Mouse (Mus musculus) intestine, embryonic 16.5 days (tissue): ENCODE data around the gene Nfam1. TPM values are rescaled to one million over a fixed set of nuclear protein-coding genes. Genes with fewer than 3 reads are reported as not detected.
"Not testable (repeated sequence)": the region's sequence is repeated elsewhere in the genome, so short reads cannot be mapped to it uniquely, and the experiment has no call there.

ENCODE experiments used
- ATAC-seq: fragments of 200-750 bp; cut with Nextera tagmentation; 2 replicates; pipeline ENCODE4 v1.8.0; 2017; ENCODE audit warnings: moderate TSS enrichment, moderate library complexity
- H3K27ac ChIP-seq: fragments of 300-500 bp; sonication (generic); 2 replicates; pipeline ENCODE4 v1.5.1; 2014; ENCODE audit warnings: mild to moderate bottlenecking, low read length
- H3K27me3 ChIP-seq: fragments of 300-500 bp; sonication (generic); replicated peaks from 2 replicates; pipeline ENCODE4 v1.6.1; 2014; ENCODE audit warnings: low read length, control low read depth, mixed read lengths; ENCODE audit not compliant: control insufficient read depth, insufficient read depth
- H3K36me3 ChIP-seq: fragments of 300-500 bp; sonication (generic); 2 replicates; pipeline ENCODE4 v1.6.1; 2014; ENCODE audit warnings: low read length, control low read depth; ENCODE audit not compliant: control insufficient read depth, insufficient read depth
- H3K4me1 ChIP-seq: fragments of 300-500 bp; sonication (generic); 2 replicates; pipeline ENCODE4 v1.6.1; 2014; ENCODE audit warnings: low read length, control low read depth, mixed read lengths; ENCODE audit not compliant: control insufficient read depth, insufficient read depth
- H3K4me2 ChIP-seq: fragments of 300-500 bp; sonication (generic); 2 replicates; pipeline ENCODE4 v1.6.1; 2014; ENCODE audit warnings: low read depth, low read length, control low read depth
- H3K4me3 ChIP-seq: fragments of 300-500 bp; sonication (generic); 2 replicates; pipeline ENCODE4 v1.5.1; 2014; ENCODE audit warnings: mild to moderate bottlenecking, low read length
- H3K9ac ChIP-seq: fragments of 300-500 bp; sonication (generic); 2 replicates; pipeline ENCODE4 v1.6.1; 2014; ENCODE audit warnings: low read depth, low read length
- H3K9me3 ChIP-seq: fragments of 300-500 bp; sonication (generic); 2 replicates; pipeline ENCODE4 v1.6.1; 2016; ENCODE audit warnings: low read length, control low read depth; ENCODE audit not compliant: control insufficient read depth
- WGBS: fragments of 180-500 bp; shearing (Covaris S2); extraction: QIAGEN DNeasy Blood & Tissue Kit; methylation state at CpG from one replicate; pipeline ENCODE4 v1.1.7; 2014; 5-methylcytosine and 5-hydroxymethylcytosine counted together
- polyA plus RNA-seq: library from polyadenylated mRNA; unstranded; fragments of >200 nt; fragmentation: Nextera tagmentation; extraction: Ambion mirVana; gene quantifications from 2 replicates; pipeline ENCODE4 v1.2.1, GENCODE M21; 2015

Gene Nfam1
- polyA plus RNA-seq, 1 experiment from 2014 or later: 3.6 TPM

DNA sequence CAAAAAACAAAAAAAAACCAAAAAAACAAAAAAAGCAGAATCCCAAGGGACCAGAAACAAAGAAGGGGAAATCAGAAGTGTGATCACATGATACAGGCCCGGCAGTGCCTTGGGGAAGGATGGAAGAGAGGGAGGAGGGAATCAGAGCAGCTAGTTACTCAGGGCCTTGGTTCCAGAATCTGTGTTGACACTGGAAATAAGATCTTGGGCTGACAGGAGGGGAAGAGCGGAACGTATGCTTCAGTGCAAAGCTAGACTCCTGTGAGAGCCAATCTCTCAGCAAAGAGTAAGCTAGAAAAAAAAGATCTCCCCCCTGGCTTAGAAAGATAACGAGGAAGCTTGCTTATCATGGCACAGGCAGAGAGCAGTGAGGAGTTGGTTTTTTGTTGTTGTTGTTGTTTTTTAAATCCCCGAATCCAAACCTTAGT, 26.1 kb upstream of the Nfam1 start:
- no peak overlapping the region for H3K4me3 ChIP-seq
- H3K4me2 ChIP-seq: no peak overlapping the region
- 56% methylated on average over 5 of the region's 5 CpGs for WGBS

DNA sequence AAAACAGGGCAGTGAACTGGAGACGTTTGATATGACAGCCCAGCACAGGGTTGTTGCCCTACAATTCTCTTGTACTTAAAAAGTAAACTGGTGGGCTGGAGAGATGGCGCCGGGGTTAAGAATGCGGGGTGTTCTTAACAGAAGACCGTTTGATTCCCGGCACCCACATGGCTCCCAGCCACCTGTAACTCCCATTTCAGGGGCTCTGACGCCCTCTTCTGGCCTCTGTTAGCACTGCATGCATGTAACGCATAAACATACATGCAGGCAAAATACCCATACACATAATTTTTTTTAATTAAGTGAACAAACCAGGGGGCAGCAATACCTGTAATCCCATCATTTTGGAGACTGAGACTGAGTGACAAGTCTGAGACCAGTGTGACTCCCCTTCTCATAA, 24.4 kb upstream of the Nfam1 start:
- Histone ChIP-seq H3K4me2 (no peak overlapping the region), H3K9me3 (no peaks in the 10 kb centered on the region), H3K4me1 (peaks cover 14% of the 10 kb centered on the region; the same call in 1 of the 2 replicates), H3K9ac (no peak overlapping the region), H3K36me3 (no peaks in the 10 kb centered on the region), H3K4me3 (no peak overlapping the region), H3K27me3 (0 out of 2 replicates have a peak, but pooled peaks cover 2% of the 10 kb centered on the region), H3K27ac (no peak overlapping the region)
- ATAC-seq: no peak
- 73% methylated on average over 8 of the region's 8 CpGs for WGBS

More for the DNA sequence above, 26.1 kb upstream of the Nfam1 start:
- Histone ChIP-seq H3K9ac (no peak overlapping the region), H3K4me1 (peaks cover 14% of the 10 kb centered on the region; the same call in 1 of the 2 replicates), H3K27me3 (0 out of 2 replicates have a peak, but pooled peaks cover 2% of the 10 kb centered on the region), H3K27ac (no peak overlapping the region), H3K36me3 (no peaks in the 10 kb centered on the region), H3K9me3 (no peaks in the 10 kb centered on the region)
- ATAC-seq: no peak

DNA sequence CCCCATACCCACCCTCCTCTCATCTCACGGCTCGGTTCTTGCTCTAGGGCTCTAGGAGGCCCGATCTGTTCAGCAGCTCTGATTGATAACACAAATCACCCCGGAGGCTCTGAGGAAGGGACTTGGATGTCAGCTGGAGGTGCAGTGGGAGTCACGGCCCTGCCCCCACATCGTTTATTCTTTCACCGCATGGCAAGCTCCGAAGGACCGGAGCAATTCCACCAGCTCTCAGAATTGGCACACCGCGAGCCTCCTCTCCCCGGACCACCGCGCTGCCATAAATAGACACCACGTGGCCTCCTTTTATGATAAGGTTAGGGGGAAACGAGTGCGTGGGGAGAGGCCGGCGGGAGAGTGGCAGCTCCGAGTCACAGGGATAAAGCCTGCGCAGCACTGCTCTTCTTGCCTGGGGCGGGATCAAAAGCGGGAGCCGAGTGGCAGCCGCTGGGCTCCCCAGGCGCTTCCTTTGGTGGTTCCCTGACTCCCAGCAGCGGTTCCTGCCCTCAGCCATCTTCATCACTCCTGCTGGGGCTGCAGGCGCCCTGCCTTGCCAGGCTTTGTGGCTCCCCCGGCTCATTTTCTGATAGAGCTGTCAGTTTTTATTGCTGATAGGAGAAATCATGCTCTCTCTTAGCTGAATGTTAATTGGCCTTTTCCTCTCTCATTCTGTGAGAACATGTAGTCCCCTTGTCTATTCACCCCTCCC, 23.4 kb upstream of the Nfam1 start:
- H3K27me3 ChIP-seq: 0 out of 2 replicates have a peak, but pooled peaks cover 2% of the 10 kb centered on the region
- no peaks in the 10 kb centered on the region for H3K9me3 ChIP-seq
- ATAC-seq: peak; percentile 55
- no peaks in the 10 kb centered on the region for H3K36me3 ChIP-seq
- H3K4me1 ChIP-seq: peaks cover 14% of the 10 kb centered on the region; the same call in 1 of the 2 replicates
- H3K27ac ChIP-seq: no peak overlapping the region
- peak overlapping the region; percentile 48 for H3K4me3 ChIP-seq
- peak overlapping the region; percentile 82 for H3K4me2 ChIP-seq
- peak overlapping the region; percentile 41 for H3K9ac ChIP-seq
- WGBS: under 1% methylated on average over 29 of the region's 29 CpGs

DNA sequence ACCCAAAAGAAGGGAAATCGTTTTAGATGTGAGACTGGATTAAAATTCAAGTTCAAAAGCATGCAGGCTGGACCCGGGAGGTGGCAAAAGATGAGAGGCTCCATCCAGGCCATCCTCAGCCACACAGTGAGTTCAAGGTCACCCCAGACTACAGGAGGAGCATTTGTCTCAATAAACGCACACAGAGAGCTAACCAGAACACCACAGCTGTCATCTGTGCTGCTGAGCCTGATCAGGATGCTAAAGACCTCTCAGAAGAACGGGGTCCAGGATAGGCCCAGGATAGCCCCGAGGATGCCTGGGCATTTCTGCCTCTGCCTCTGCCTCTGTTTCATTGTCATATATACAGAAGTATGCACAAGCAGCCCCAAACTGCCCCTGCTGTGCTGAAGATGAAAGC, 22.5 kb upstream of the Nfam1 start:
- Histone ChIP-seq H3K9ac (no peak overlapping the region), H3K4me3 (no peak overlapping the region), H3K9me3 (no peaks in the 10 kb centered on the region), H3K27me3 (0 out of 2 replicates have a peak, but pooled peaks cover 2% of the 10 kb centered on the region), H3K36me3 (no peaks in the 10 kb centered on the region), H3K4me1 (peaks cover 14% of the 10 kb centered on the region; the same call in 1 of the 2 replicates), H3K27ac (no peak overlapping the region), H3K4me2 (no peak overlapping the region)
- ATAC-seq: no peak
- WGBS: 42% methylated on average over 5 of the region's 5 CpGs

DNA sequence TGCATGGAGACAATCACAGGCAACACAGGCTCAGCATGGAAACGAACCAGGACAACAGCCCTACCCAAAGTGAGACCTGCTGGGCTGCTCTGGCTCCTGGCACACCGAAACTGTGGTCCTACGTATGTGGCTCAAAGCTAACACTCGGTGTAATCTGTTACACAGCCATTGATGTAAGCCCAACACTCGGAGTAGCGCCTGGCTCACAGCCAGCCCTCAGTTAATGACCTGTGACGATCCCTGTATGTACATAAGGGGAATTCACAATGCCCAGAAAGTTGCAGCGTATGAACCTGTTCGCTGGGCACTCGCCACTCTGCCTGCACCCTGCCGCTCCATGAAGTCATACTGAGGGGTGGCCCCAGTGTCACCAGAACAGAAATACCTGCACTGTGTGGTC, 20.2 kb upstream of the Nfam1 start:
- Histone ChIP-seq H3K27me3 (0 out of 2 replicates have a peak, but pooled peaks cover 2% of the 10 kb centered on the region), H3K9ac (no peak overlapping the region), H3K4me2 (no peak overlapping the region), H3K4me1 (peaks cover 14% of the 10 kb centered on the region; the same call in 1 of the 2 replicates), H3K4me3 (no peak overlapping the region), H3K36me3 (no peaks in the 10 kb centered on the region), H3K27ac (no peak overlapping the region), H3K9me3 (no peaks in the 10 kb centered on the region)
- WGBS: 46% methylated on average over 11 of the region's 11 CpGs
- ATAC-seq: no peak

DNA sequence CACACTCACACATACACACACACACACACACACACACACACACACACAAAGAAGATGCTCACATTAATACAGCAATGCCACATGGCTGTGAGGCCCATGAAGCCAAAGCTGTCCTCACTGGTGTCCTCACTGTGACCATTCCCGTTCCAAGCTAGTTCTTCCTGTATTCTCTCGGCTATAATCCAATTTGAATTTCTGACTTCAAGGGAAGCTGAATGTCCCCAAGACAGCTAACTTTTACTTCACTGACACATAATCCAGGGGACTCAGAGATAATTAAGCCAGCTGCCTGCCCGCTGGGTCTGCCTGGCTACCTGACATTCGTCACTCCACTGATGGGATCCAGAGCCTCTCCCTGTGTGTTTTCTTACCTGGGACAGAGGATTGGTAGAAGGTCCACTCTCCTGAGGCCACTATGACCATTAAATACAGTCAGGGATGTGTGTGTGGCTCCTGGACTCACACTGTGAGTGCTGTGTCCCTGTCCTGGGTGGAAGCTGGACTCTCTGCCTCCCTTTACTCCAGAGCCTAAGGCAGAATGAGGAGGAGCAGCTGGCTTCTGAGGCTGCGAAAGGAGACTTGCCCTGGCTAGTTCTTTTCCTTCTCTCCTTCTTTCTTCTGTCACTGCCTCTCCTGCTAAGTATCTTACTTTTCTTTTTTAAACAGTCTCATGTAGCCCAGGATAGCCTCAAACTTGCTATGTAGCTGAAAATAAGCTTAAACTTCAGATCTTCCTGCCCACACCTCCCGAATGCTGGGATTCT, 19.4 kb upstream of the Nfam1 start:
- Histone ChIP-seq H3K9me3 (no peaks in the 10 kb centered on the region), H3K9ac (no peak overlapping the region), H3K27ac (no peak overlapping the region), H3K4me3 (no peak overlapping the region), H3K36me3 (no peaks in the 10 kb centered on the region), H3K4me1 (peaks cover 14% of the 10 kb centered on the region; the same call in 1 of the 2 replicates), H3K4me2 (no peak overlapping the region), H3K27me3 (0 out of 2 replicates have a peak, but pooled peaks cover under 1% of the 10 kb centered on the region)
- no peak for ATAC-seq
- 64% methylated on average over 6 of the region's 6 CpGs for WGBS

DNA sequence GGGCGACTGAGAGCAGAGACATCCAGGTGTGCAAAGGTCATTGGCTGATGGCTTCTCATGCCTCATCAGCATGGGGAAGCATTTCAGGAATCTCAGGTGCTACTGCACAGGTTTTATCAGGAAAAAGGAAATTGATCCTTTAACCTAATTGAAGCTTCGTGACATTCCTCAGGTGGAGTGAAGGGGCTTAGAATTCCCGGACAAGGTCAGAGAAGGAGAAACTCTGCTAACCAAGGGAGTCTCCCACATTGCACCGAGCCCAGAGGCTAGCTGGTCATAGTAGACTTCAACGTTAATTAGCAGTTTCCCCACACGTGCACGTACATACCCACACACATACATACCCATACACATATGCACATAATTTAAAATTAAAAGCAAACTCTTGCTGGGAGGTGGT, 13.6 kb upstream of the Nfam1 start:
- Histone ChIP-seq H3K4me1 (peaks cover 20% of the 10 kb centered on the region), H3K4me3 (no peak overlapping the region), H3K27me3 (no peaks in the 10 kb centered on the region), H3K9ac (no peak overlapping the region), H3K27ac (no peak overlapping the region), H3K9me3 (0 out of 2 replicates have a peak, but pooled peaks cover 2% of the 10 kb centered on the region), H3K4me2 (no peak overlapping the region), H3K36me3 (no peaks in the 10 kb centered on the region)
- WGBS: 76% methylated on average over 7 of the region's 7 CpGs
- no peak for ATAC-seq

DNA sequence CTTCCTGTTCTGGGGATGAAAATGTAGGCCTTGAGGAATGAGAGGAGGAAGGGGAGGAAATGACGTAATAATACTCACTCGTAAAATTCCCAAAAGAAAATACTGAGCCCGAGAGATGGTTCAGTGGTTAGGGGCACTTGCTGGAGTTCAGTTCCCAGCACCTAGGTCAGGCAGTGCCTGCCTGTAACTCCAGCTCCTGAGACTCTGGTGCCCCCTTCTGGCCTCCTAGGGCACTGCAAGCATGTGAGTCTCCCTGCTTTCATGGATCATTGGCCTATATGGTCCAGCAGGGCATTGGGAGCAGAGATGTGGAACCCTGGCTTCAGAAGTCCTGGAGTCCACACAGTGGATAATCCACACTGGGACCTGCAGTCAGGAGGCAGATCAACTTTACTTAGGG, 13.2 kb upstream of the Nfam1 start:
- no peak overlapping the region for H3K4me2 ChIP-seq
- H3K36me3 ChIP-seq: no peaks in the 10 kb centered on the region
- no peak overlapping the region for H3K27ac ChIP-seq
- H3K9ac ChIP-seq: no peak overlapping the region
- 0 out of 2 replicates have a peak, but pooled peaks cover 2% of the 10 kb centered on the region for H3K9me3 ChIP-seq
- H3K4me3 ChIP-seq: no peak overlapping the region
- H3K4me1 ChIP-seq: peaks cover 20% of the 10 kb centered on the region
- ATAC-seq: no peak
- no peaks in the 10 kb centered on the region for H3K27me3 ChIP-seq
- 95% methylated on average over 3 of the region's 3 CpGs for WGBS

DNA sequence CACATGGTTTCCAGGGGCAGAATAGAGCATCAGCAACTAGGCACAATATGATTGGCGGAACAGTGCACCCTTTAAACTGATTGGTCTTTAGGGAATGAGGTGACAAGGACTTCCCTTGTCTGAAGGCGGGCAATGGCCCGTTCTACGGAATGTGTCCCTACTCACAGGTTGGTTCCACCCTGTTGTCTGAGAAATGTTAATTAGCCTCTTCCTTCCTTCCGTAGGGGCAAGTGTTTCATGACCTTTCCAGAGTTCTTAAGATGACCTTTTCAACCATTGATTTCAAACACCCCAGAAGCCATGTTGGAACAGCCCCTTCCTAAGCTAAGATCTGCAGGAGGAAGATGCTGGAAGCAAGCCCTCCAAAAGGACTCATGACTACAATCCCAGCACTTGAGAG, 12.5 kb upstream of the Nfam1 start:
- 90% methylated on average over 5 of the region's 5 CpGs for WGBS
- not testable (repeated sequence) for H3K4me2 ChIP-seq, H3K4me3 ChIP-seq, H3K36me3 ChIP-seq, ATAC-seq, H3K27ac ChIP-seq, H3K27me3 ChIP-seq, H3K9ac ChIP-seq, H3K9me3 ChIP-seq
- peaks cover 20% of the 10 kb centered on the region for H3K4me1 ChIP-seq
